In the genomic region with DNA sequence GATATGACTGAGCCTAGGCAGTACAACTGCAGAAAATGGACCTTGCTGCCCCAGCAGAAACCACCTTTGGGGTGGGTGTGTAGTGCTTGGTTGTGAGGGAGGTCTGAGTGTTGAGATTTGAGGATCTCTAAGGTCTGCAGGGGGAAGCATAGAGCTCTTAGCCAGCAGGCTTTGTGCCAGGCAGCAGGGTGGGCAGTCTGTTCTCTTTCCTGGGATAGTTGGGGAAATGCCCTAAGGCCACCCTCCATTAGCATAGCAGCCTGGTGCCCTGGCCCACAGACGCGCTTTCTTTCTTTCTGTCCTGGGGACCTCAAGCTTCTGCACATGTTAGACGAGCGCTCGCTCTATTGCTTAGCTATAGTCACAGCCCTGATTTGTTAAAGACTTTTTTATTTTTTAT, we compare ENCODE assay signal across 18 mouse cellular contexts.
"Had no signal": no experiment of that assay in that cellular context is flagged by ENCODE, and none has a peak within 500 bp of the region (broad histone marks: within the 10 kb centered on the region; RNA-seq: fewer than 3 reads in every experiment).

No protein-coding gene starts in this region.

- H3K9me3 ChIP-seq: limb, embryonic 13.5 days; liver, embryonic 12.5 days; liver, embryonic 15.5 days; lung, embryonic 15.5 days; midbrain, embryonic 10.5 days; midbrain, embryonic 15.5 days had no signal

- H3K27me3 ChIP-seq: liver, embryonic 15.5 days; lung, embryonic 15.5 days; midbrain, embryonic 15.5 days had no signal

- H3K4me1 ChIP-seq: liver, embryonic 15.5 days; lung, embryonic 15.5 days had no signal

- DNase-seq: kidney, adult 2 months; kidney, postnatal 25 days; layer of hippocampus, adult 9-11 months; liver; lung, adult 18-20 months; lung, postnatal 10 days; lung, postnatal 36 days; thymus, adult 18-20 months; thymus, postnatal 36 days had no signal

- H3K9ac ChIP-seq: limb, embryonic 13.5 days; liver, embryonic 12.5 days; liver, embryonic 15.5 days; lung, embryonic 15.5 days; midbrain, embryonic 15.5 days had no signal

- ATAC-seq: liver, embryonic 12.5 days; midbrain, embryonic 15.5 days had no signal

- H3K4me2 ChIP-seq: limb, embryonic 13.5 days; liver, embryonic 12.5 days; liver, embryonic 15.5 days; lung, embryonic 15.5 days; midbrain, embryonic 15.5 days had no signal

- H3K27ac ChIP-seq: kidney, postnatal 0 days; layer of hippocampus, adult 2 months; limb, embryonic 13.5 days; liver, embryonic 12.5 days; liver, embryonic 15.5 days; lung, embryonic 15.5 days; midbrain, embryonic 10.5 days; midbrain, embryonic 15.5 days had no signal

- H3K4me3 ChIP-seq: layer of hippocampus, adult 2 months; limb, embryonic 13.5 days; liver, embryonic 12.5 days; liver, embryonic 15.5 days; lung, embryonic 15.5 days; megakaryocyte, embryonic 14.5 days; midbrain, embryonic 10.5 days; midbrain, embryonic 15.5 days had no signal

- H3K36me3 ChIP-seq: limb, embryonic 13.5 days; liver, embryonic 12.5 days; liver, embryonic 15.5 days; lung, embryonic 15.5 days; midbrain, embryonic 10.5 days; midbrain, embryonic 15.5 days had no signal
